Mouse (Mus musculus) kidney, embryonic 15.5 days (tissue): ENCODE results near the gene Maml1. TPM values are rescaled to one million over a fixed set of nuclear protein-coding genes. Genes with fewer than 3 reads are reported as not detected.

Source experiments
- ATAC-seq: fragments of 200-750 bp; cut with Nextera tagmentation; replicated peaks from 2 replicates; pipeline ENCODE4 v1.8.0; 2017; ENCODE audit warnings: moderate TSS enrichment; ENCODE audit not compliant: low FRiP score
- H3K27ac ChIP-seq: fragments of 300-500 bp; sonication (generic); 2 replicates; pipeline ENCODE4 v1.5.1; 2015; ENCODE audit warnings: mild to moderate bottlenecking, inconsistent platforms
- H3K27me3 ChIP-seq: fragments of 300-500 bp; sonication (generic); 2 replicates; pipeline ENCODE4 v1.6.1; 2015; ENCODE audit warnings: inconsistent platforms
- H3K36me3 ChIP-seq: fragments of 300-500 bp; sonication (generic); 2 replicates; pipeline ENCODE4 v1.6.1; 2015; ENCODE audit warnings: inconsistent platforms
- H3K4me1 ChIP-seq: fragments of 300-500 bp; sonication (generic); 2 replicates; pipeline ENCODE4 v1.6.1; 2015; ENCODE audit warnings: inconsistent platforms
- H3K4me2 ChIP-seq: fragments of 300-500 bp; sonication (generic); 2 replicates; pipeline ENCODE4 v1.6.1; 2015; ENCODE audit warnings: moderate library complexity, mild to moderate bottlenecking, inconsistent platforms
- H3K4me3 ChIP-seq: fragments of 300-500 bp; sonication (generic); replicated peaks from 2 replicates; pipeline ENCODE4 v1.5.1; 2015; ENCODE audit warnings: mild to moderate bottlenecking, inconsistent platforms
- H3K9ac ChIP-seq: fragments of 300-500 bp; sonication (generic); 2 replicates; pipeline ENCODE4 v1.6.1; 2015; ENCODE audit warnings: mild to moderate bottlenecking, inconsistent platforms
- H3K9me3 ChIP-seq: fragments of 300-500 bp; sonication (generic); replicated peaks from 2 replicates; pipeline ENCODE4 v1.6.1; 2016; ENCODE audit warnings: inconsistent platforms
- WGBS: fragments of 180-500 bp; shearing (Covaris S2); methylation state at CpG from one replicate; pipeline ENCODE4 v1.1.7; 2015; ENCODE audit warnings: mixed read lengths; 5-methylcytosine and 5-hydroxymethylcytosine counted together
- polyA plus RNA-seq: library from polyadenylated mRNA; unstranded; fragments of >200 nt; fragmentation: Nextera tagmentation; extraction: Ambion mirVana; gene quantifications from 2 replicates; pipeline ENCODE4 v1.2.1, GENCODE M21; 2015

Maml1 gene
- polyA plus RNA-seq: 5.2 and 5.8 TPM in 2 replicates

- H3K4me1 ChIP-seq: peaks cover 25% of the 10 kb centered on the region
- H3K9me3 ChIP-seq: no peaks in the 10 kb centered on the region
- peak within 1 kb of the TSS; percentile 100 for H3K9ac ChIP-seq
- H3K27ac ChIP-seq: peak within 1 kb of the TSS; percentile 98
- no peaks in the 10 kb centered on the region for H3K27me3 ChIP-seq
- WGBS: under 1% methylated on average over 45 of the region's 45 CpGs
- H3K36me3 ChIP-seq: peaks cover 45% of the 10 kb centered on the region
- peak within 1 kb of the TSS; percentile 63 for H3K4me2 ChIP-seq
- peak within 1 kb of the TSS; percentile 95 for H3K4me3 ChIP-seq
- ATAC-seq: peak; percentile 99
Observed at GRCm38 (mm10) chr11:50292190-50292855, at the start of gene Maml1. Gene Maml1 (minus strand): TSS chr11:50292311.

GRCm38 (mm10) chr11:50336891-50337290 is 44.8 kb upstream of the Maml1 start:
- Histone ChIP-seq H3K27ac (no peak overlapping the region), H3K4me2 (no peak overlapping the region), H3K36me3 (no peaks in the 10 kb centered on the region), H3K4me1 (no peaks in the 10 kb centered on the region), H3K27me3 (no peaks in the 10 kb centered on the region), H3K4me3 (no peak overlapping the region), H3K9me3 (no peaks in the 10 kb centered on the region), H3K9ac (no peak overlapping the region)
- ATAC-seq: no peak
- WGBS: 75% methylated on average over 4 of the region's 4 CpGs

- H3K9ac ChIP-seq: no peak overlapping the region
- no peaks in the 10 kb centered on the region for H3K36me3 ChIP-seq
- ATAC-seq: no peak
- no peak overlapping the region for H3K4me2 ChIP-seq
- 26% methylated on average over 1 of the region's 1 CpGs for WGBS
- H3K27ac ChIP-seq: no peak overlapping the region
- H3K4me3 ChIP-seq: no peak overlapping the region
- no peaks in the 10 kb centered on the region for H3K4me1 ChIP-seq
- H3K27me3 ChIP-seq: no peaks in the 10 kb centered on the region
- no peaks in the 10 kb centered on the region for H3K9me3 ChIP-seq
Observed at GRCm38 (mm10) chr11:50336126-50336525, 44.0 kb upstream of the Maml1 start.

GRCm38 (mm10) chr11:50333181-50333580 is 41.1 kb upstream of the Maml1 start:
- WGBS: 90% methylated on average over 3 of the region's 3 CpGs
- Histone ChIP-seq H3K4me1 (no peaks in the 10 kb centered on the region), H3K27ac (no peak overlapping the region), H3K36me3 (peaks cover 6% of the 10 kb centered on the region), H3K4me2 (no peak overlapping the region), H3K27me3 (no peaks in the 10 kb centered on the region), H3K4me3 (no peak overlapping the region), H3K9ac (no peak overlapping the region), H3K9me3 (no peaks in the 10 kb centered on the region)
- no peak for ATAC-seq

GRCm38 (mm10) chr11:50329378-50329777 is 37.3 kb upstream of the Maml1 start:
- Histone ChIP-seq H3K9ac (no peak overlapping the region), H3K9me3 (no peaks in the 10 kb centered on the region), H3K4me1 (peaks cover 2% of the 10 kb centered on the region), H3K27me3 (no peaks in the 10 kb centered on the region), H3K4me2 (no peak overlapping the region), H3K36me3 (peaks cover 6% of the 10 kb centered on the region), H3K4me3 (no peak overlapping the region), H3K27ac (no peak overlapping the region)
- no peak for ATAC-seq
- 90% methylated on average over 1 of the region's 1 CpGs for WGBS

GRCm38 (mm10) chr11:50328075-50328625 is 36.0 kb upstream of the Maml1 start:
- ATAC-seq: no peak
- 80% methylated on average over 3 of the region's 3 CpGs for WGBS
- no peaks in the 10 kb centered on the region for H3K9me3 ChIP-seq
- no peak overlapping the region for H3K9ac ChIP-seq
- no peaks in the 10 kb centered on the region for H3K27me3 ChIP-seq
- peaks cover 6% of the 10 kb centered on the region for H3K36me3 ChIP-seq
- no peak overlapping the region for H3K4me2 ChIP-seq
- H3K4me1 ChIP-seq: peaks cover 14% of the 10 kb centered on the region
- no peak overlapping the region for H3K27ac ChIP-seq
- no peak overlapping the region for H3K4me3 ChIP-seq

- Histone ChIP-seq H3K4me3 (peak overlapping the region; percentile 97), H3K27ac (peak overlapping the region; percentile 94), H3K9me3 (no peaks in the 10 kb centered on the region), H3K4me1 (peaks cover 25% of the 10 kb centered on the region), H3K27me3 (no peaks in the 10 kb centered on the region), H3K4me2 (peak overlapping the region; percentile 58), H3K9ac (peak overlapping the region; percentile 74), H3K36me3 (peaks cover 6% of the 10 kb centered on the region)
- 4% methylated on average over 7 of the region's 7 CpGs for WGBS
- ATAC-seq: no peak
Observed at GRCm38 (mm10) chr11:50326302-50326966, 34.3 kb upstream of the Maml1 start.

GRCm38 (mm10) chr11:50325496-50326301 is 33.6 kb upstream of the Maml1 start, which contains the start of gene Canx:
Gene Canx (minus strand): TSS chr11:50325673.
- H3K36me3 ChIP-seq: peaks cover 6% of the 10 kb centered on the region
- peak within 1 kb of the TSS; percentile 94 for H3K27ac ChIP-seq
- no peaks in the 10 kb centered on the region for H3K9me3 ChIP-seq
- H3K9ac ChIP-seq: peak within 1 kb of the TSS; percentile 99
- peak; percentile 98 for ATAC-seq
- peak within 1 kb of the TSS; percentile 97 for H3K4me3 ChIP-seq
- H3K27me3 ChIP-seq: no peaks in the 10 kb centered on the region
- peak within 1 kb of the TSS; percentile 64 for H3K4me2 ChIP-seq
- under 1% methylated on average over 64 of the region's 64 CpGs for WGBS
- H3K4me1 ChIP-seq: peaks cover 27% of the 10 kb centered on the region

GRCm38 (mm10) chr11:50324751-50325471 is 32.8 kb upstream of the Maml1 start:
- Histone ChIP-seq H3K9ac (peak overlapping the region; percentile 99), H3K4me2 (peak overlapping the region; percentile 64), H3K36me3 (peaks cover 9% of the 10 kb centered on the region), H3K9me3 (no peaks in the 10 kb centered on the region), H3K4me1 (peaks cover 33% of the 10 kb centered on the region), H3K27ac (peak overlapping the region; percentile 93), H3K4me3 (peak overlapping the region; percentile 97), H3K27me3 (no peaks in the 10 kb centered on the region)
- peak; percentile 84 for ATAC-seq
- WGBS: 1% methylated on average over 34 of the region's 34 CpGs

GRCm38 (mm10) chr11:50323843-50324242 is 31.7 kb upstream of the Maml1 start:
- ATAC-seq: no peak
- Histone ChIP-seq H3K27ac (no peak overlapping the region), H3K4me3 (peak overlapping the region; percentile 97), H3K9me3 (no peaks in the 10 kb centered on the region), H3K9ac (peak overlapping the region; percentile 99; the same call in 1 of the 2 replicates), H3K27me3 (no peaks in the 10 kb centered on the region), H3K4me2 (peak overlapping the region; percentile 64), H3K4me1 (peaks cover 33% of the 10 kb centered on the region), H3K36me3 (peaks cover 20% of the 10 kb centered on the region)
- WGBS: 19% methylated on average over 1 of the region's 1 CpGs

- no peak for ATAC-seq
- no peak overlapping the region for H3K9ac ChIP-seq
- H3K9me3 ChIP-seq: no peaks in the 10 kb centered on the region
- peaks cover 20% of the 10 kb centered on the region for H3K36me3 ChIP-seq
- H3K4me1 ChIP-seq: peaks cover 33% of the 10 kb centered on the region
- H3K27me3 ChIP-seq: no peaks in the 10 kb centered on the region
- H3K4me2 ChIP-seq: no peak overlapping the region; the same call in 1 of the 2 replicates
- H3K27ac ChIP-seq: no peak overlapping the region
- H3K4me3 ChIP-seq: no peak overlapping the region
Observed at GRCm38 (mm10) chr11:50322345-50322744, 30.2 kb upstream of the Maml1 start.
